ENCODE assay signal across 31 mouse cellular contexts in genomic region chr14:68246966-68247365, GRCm38 (mm10).
"Had no signal": no experiment of that assay in that cellular context is flagged by ENCODE, and none has a peak within 500 bp of the region (broad histone marks: within the 10 kb centered on the region; RNA-seq: fewer than 3 reads in every experiment).

No protein-coding gene starts in this region.

- ATAC-seq: liver, embryonic 12.5 days; liver, postnatal 0 days; lung, postnatal 0 days; midbrain, embryonic 15.5 days; midbrain, embryonic 16.5 days had no signal

- H3K9me3 ChIP-seq: limb, embryonic 10.5 days; limb, embryonic 12.5 days; limb, embryonic 13.5 days; limb, embryonic 15.5 days; liver, embryonic 12.5 days; liver, embryonic 13.5 days; liver, embryonic 15.5 days; lung, embryonic 15.5 days; megakaryocyte, embryonic 14.5 days; midbrain, embryonic 10.5 days; midbrain, embryonic 12.5 days; midbrain, embryonic 15.5 days; neural tube, embryonic 12.5 days had no signal

- H3K9ac ChIP-seq: limb, embryonic 12.5 days; limb, embryonic 13.5 days; limb, embryonic 15.5 days; liver, embryonic 12.5 days; liver, embryonic 13.5 days; liver, embryonic 14.5 days; liver, embryonic 15.5 days; liver, postnatal 0 days; lung, embryonic 14.5 days; lung, embryonic 15.5 days; midbrain, embryonic 12.5 days; midbrain, embryonic 15.5 days; neural tube, embryonic 12.5 days had no signal

- H3K27me3 ChIP-seq: limb, embryonic 12.5 days; limb, embryonic 13.5 days; limb, embryonic 15.5 days; liver, embryonic 12.5 days; liver, embryonic 13.5 days; liver, embryonic 15.5 days; lung, embryonic 15.5 days; megakaryocyte, embryonic 14.5 days; midbrain, embryonic 12.5 days; midbrain, embryonic 15.5 days; neural tube, embryonic 12.5 days had no signal

- H3K4me3 ChIP-seq: left cerebral cortex, adult 2 months; limb, embryonic 10.5 days; limb, embryonic 12.5 days; limb, embryonic 13.5 days; limb, embryonic 15.5 days; liver, embryonic 12.5 days; liver, embryonic 13.5 days; liver, embryonic 15.5 days; lung, embryonic 15.5 days; megakaryocyte, embryonic 14.5 days; midbrain, embryonic 10.5 days; midbrain, embryonic 12.5 days; midbrain, embryonic 15.5 days; myocyte; neural tube, embryonic 12.5 days had no signal

- H3K4me1 ChIP-seq: limb, embryonic 10.5 days; limb, embryonic 12.5 days; limb, embryonic 13.5 days; limb, embryonic 15.5 days; liver, embryonic 12.5 days; liver, embryonic 13.5 days; liver, embryonic 15.5 days; lung, embryonic 15.5 days; megakaryocyte, embryonic 14.5 days; midbrain, embryonic 10.5 days; midbrain, embryonic 12.5 days; midbrain, embryonic 15.5 days; neural tube, embryonic 12.5 days had no signal

- DNase-seq: left cerebral cortex, postnatal 4 days; liver; liver, embryonic 13.5 days; liver, postnatal 0 days; lung, adult 18-20 months; lung, adult 2 months; lung, embryonic 14.5 days; lung, postnatal 10 days; lung, postnatal 14 days; lung, postnatal 36 days; lung, postnatal 4 days; midbrain, embryonic 14.5 days had no signal

- H3K4me2 ChIP-seq: limb, embryonic 12.5 days; limb, embryonic 13.5 days; limb, embryonic 15.5 days; liver, embryonic 11.5 days; liver, embryonic 12.5 days; liver, embryonic 13.5 days; liver, embryonic 15.5 days; lung, embryonic 14.5 days; lung, embryonic 15.5 days; midbrain, embryonic 12.5 days; midbrain, embryonic 15.5 days; neural tube, embryonic 12.5 days had no signal

- H3K36me3 ChIP-seq: limb, embryonic 10.5 days; limb, embryonic 12.5 days; limb, embryonic 13.5 days; limb, embryonic 15.5 days; liver, embryonic 12.5 days; liver, embryonic 13.5 days; liver, embryonic 15.5 days; lung, embryonic 15.5 days; midbrain, embryonic 10.5 days; midbrain, embryonic 12.5 days; midbrain, embryonic 15.5 days; neural tube, embryonic 12.5 days had no signal

- H3K27ac ChIP-seq: left cerebral cortex, adult 2 months; limb, embryonic 10.5 days; limb, embryonic 12.5 days; limb, embryonic 13.5 days; limb, embryonic 15.5 days; liver, embryonic 12.5 days; liver, embryonic 13.5 days; liver, embryonic 14.5 days; liver, embryonic 15.5 days; lung, embryonic 15.5 days; macrophage; midbrain, embryonic 10.5 days; midbrain, embryonic 12.5 days; midbrain, embryonic 15.5 days; neural tube, embryonic 12.5 days had no signal
